Mouse (Mus musculus) spleen, adult 2 months (tissue): ENCODE measurements at regions not wholly inside any gene's neighbourhood (a gene's known extent, or its start where the extent isn't known, plus 50 kb on each side); places are given as distances from the start of the nearest gene placed in this dataset.

ENCODE experiments used
- DNase-seq, 2 experiments: peaks; one replicate each; pipeline versions ENCODE4 v3.0.0 to v3.0.0-alpha.2; 2012 to 2021; ENCODE audit warnings: low spot score in 2 of 2, low read depth in 1 of 2
- H3K27ac ChIP-seq: fragments of 200-500 bp; 2 replicates; pipeline ENCODE4 v1.5.1; 2012; ENCODE audit warnings: low read length, inconsistent platforms; ENCODE audit not compliant: insufficient read depth
- H3K27me3 ChIP-seq: fragments of 200-500 bp; 2 replicates; pipeline ENCODE4 v1.6.1; 2012; ENCODE audit warnings: mild to moderate bottlenecking, moderate library complexity, low read length, inconsistent platforms; ENCODE audit not compliant: control insufficient read depth, insufficient read depth
- H3K36me3 ChIP-seq: fragments of 200-500 bp; 2 replicates; pipeline ENCODE4 v1.6.1; 2012; ENCODE audit warnings: mild to moderate bottlenecking, low read length, inconsistent platforms; ENCODE audit not compliant: control insufficient read depth, insufficient read depth
- H3K4me1 ChIP-seq: fragments of 200-500 bp; 2 replicates; pipeline ENCODE4 v1.6.1; 2011; ENCODE audit warnings: inconsistent platforms; ENCODE audit not compliant: control insufficient read depth, insufficient read depth, insufficient read length
- H3K4me3 ChIP-seq: fragments of 200-500 bp; 2 replicates; pipeline ENCODE4 v1.5.1; 2011; ENCODE audit warnings: mild to moderate bottlenecking, inconsistent platforms; ENCODE audit not compliant: insufficient read depth, insufficient read length; ENCODE audit errors: extremely low read depth
- CTCF ChIP-seq: fragments of 200-500 bp; IDR thresholded peaks from 2 replicates; pipeline ENCODE4 v1.5.1; 2011; ENCODE audit warnings: mild to moderate bottlenecking, inconsistent platforms; ENCODE audit not compliant: insufficient read depth, insufficient read length, insufficient replicate concordance; ENCODE audit errors: extremely low read depth
- POLR2A ChIP-seq: fragments of 200-500 bp; IDR thresholded peaks from 2 replicates; pipeline ENCODE4 v1.6.1; 2011; ENCODE audit warnings: low read depth, low read length, inconsistent platforms
- WGBS: fragments of 180-500 bp; shearing (Covaris S2); methylation state at CpG from one replicate; pipeline ENCODE4 v1.1.7; 2018; 5-methylcytosine and 5-hydroxymethylcytosine counted together

DNA sequence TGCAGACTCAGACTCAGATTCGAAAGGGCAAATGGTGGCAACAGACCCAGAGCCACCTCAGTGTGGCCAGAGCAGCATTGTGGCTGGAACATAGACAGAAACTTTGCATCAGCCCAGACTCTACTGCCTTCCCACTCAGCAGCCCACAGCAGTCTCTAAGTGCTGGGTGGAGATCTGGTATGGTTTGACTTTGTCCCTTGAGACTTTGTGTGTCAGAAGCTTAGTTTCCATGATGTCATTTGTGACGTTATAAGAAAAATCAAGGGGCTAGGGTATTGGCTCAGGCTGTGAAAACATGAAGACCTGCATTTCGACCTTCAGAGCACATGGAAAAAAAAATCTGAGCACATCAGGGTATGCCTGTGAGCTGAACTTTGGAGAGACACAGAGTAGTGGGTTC lies 56.2 kb upstream of the Rbpj start:
- no peak overlapping the region for H3K27ac ChIP-seq

GRCm38 (mm10) chr5:53412391-53413075 lies 53.4 kb upstream of the Rbpj start:
- TF ChIP-seq POLR2A (no peak), CTCF (no peak)

More for the DNA sequence above, 56.2 kb upstream of the Rbpj start:
- DNase-seq, result no peak
- Histone ChIP-seq H3K27me3 (no peaks in the 10 kb centered on the region), H3K36me3 (no peaks in the 10 kb centered on the region), H3K4me1 (no peaks in the 10 kb centered on the region), H3K4me3 (no peak overlapping the region)
- 66% methylated on average over 3 of the region's 3 CpGs for WGBS
- TF ChIP-seq CTCF, result no peak
- TF ChIP-seq POLR2A, result no peak

GRCm38 (mm10) chr5:53413677-53414076 lies 52.3 kb upstream of the Rbpj start:
- no peak for DNase-seq
- Histone ChIP-seq H3K27me3 (no peaks in the 10 kb centered on the region), H3K36me3 (no peaks in the 10 kb centered on the region), H3K4me3 (no peak overlapping the region), H3K4me1 (no peaks in the 10 kb centered on the region), H3K27ac (no peak overlapping the region)
- no peak for TF ChIP-seq CTCF
- no peak for TF ChIP-seq POLR2A
- 44% methylated on average over 3 of the region's 3 CpGs for WGBS

More at GRCm38 (mm10) chr5:53412391-53413075, 53.4 kb upstream of the Rbpj start:
- no peaks in the 10 kb centered on the region for H3K4me1 ChIP-seq
- H3K4me3 ChIP-seq, result no peak overlapping the region
- 86% methylated on average over 7 of the region's 7 CpGs for WGBS
- no peaks in the 10 kb centered on the region for H3K36me3 ChIP-seq
- DNase-seq, result no peak
- H3K27ac ChIP-seq, result no peak overlapping the region
- no peaks in the 10 kb centered on the region for H3K27me3 ChIP-seq

DNA sequence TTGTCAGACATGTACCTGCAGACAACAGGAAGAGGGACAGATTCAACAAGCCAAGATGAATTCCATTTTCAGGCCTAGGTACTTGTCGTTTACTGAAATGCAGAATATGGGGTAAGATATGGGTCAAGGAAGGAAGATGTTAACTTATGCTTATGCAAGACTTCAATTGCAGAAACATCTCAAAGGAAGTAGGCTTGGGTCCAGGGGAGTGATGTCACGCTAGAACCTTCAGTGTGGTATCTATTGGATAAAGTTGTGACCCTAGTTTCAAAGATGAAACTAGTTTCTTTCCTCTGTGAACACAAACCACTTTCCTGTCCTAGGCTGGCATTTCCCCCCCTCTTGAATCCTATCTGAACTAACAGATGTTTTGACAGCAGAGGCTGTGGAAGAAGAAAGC lies 50.5 kb upstream of the Rbpj start:
- no peaks in the 10 kb centered on the region for H3K36me3 ChIP-seq
- no peak for TF ChIP-seq CTCF
- TF ChIP-seq POLR2A, result no peak
- no peak for DNase-seq
- no peak overlapping the region for H3K4me3 ChIP-seq
- H3K27me3 ChIP-seq, result no peaks in the 10 kb centered on the region
- no peaks in the 10 kb centered on the region for H3K4me1 ChIP-seq
- H3K27ac ChIP-seq, result no peak overlapping the region
- WGBS, result 58% methylated on average over 2 of the region's 2 CpGs
